Mouse (Mus musculus) liver, postnatal 0 days (tissue): ENCODE data around the gene Fut1. TPM values are rescaled to one million over a fixed set of nuclear protein-coding genes. Genes with fewer than 3 reads are reported as not detected.

Source experiments
- ATAC-seq: fragments of 200-750 bp; cut with Nextera tagmentation; 2 replicates; pipeline ENCODE4 v1.8.0; 2017; ENCODE audit warnings: mild to moderate bottlenecking, moderate library complexity
- DNase-seq: peaks from one replicate; pipeline ENCODE4 v3.0.0-alpha.2; 2016
- H3K27ac ChIP-seq: fragments of 300-500 bp; sonication (generic); 2 replicates; pipeline ENCODE4 v1.5.1; 2014; ENCODE audit warnings: antibody characterized with exemption, moderate library complexity, mild to moderate bottlenecking, low read depth
- H3K27me3 ChIP-seq: fragments of 300-500 bp; sonication (generic); 2 replicates; pipeline ENCODE4 v1.6.1; 2014; ENCODE audit warnings: low read length, control low read depth, mixed read lengths; ENCODE audit not compliant: insufficient read depth
- H3K36me3 ChIP-seq: fragments of 300-500 bp; sonication (generic); replicated peaks from 2 replicates; pipeline ENCODE4 v1.6.1; 2014; ENCODE audit warnings: mild to moderate bottlenecking, control low read depth, low read length, moderate library complexity, mixed read lengths; ENCODE audit not compliant: insufficient read depth
- H3K4me1 ChIP-seq: fragments of 300-500 bp; sonication (generic); 2 replicates; pipeline ENCODE4 v1.6.1; 2014; ENCODE audit warnings: antibody characterized with exemption, mild to moderate bottlenecking, control low read depth; ENCODE audit not compliant: insufficient read depth
- H3K4me2 ChIP-seq: fragments of 300-500 bp; sonication (generic); 2 replicates; pipeline ENCODE4 v1.6.1; 2014; ENCODE audit warnings: low read depth, mild to moderate bottlenecking, low read length, moderate library complexity, mixed read lengths
- H3K4me3 ChIP-seq: fragments of 300-500 bp; sonication (generic); 2 replicates; pipeline ENCODE4 v1.5.1; 2014; ENCODE audit warnings: low read depth, low read length
- H3K9ac ChIP-seq: fragments of 300-500 bp; sonication (generic); replicated peaks from 2 replicates; pipeline ENCODE4 v1.6.1; 2014; ENCODE audit warnings: mild to moderate bottlenecking, moderate library complexity
- H3K9me3 ChIP-seq: fragments of 300-500 bp; sonication (generic); 2 replicates; pipeline ENCODE4 v1.6.1; 2016; ENCODE audit warnings: mild to moderate bottlenecking, control low read depth, low read length, mixed read lengths
- CTCF ChIP-seq: sonication (generic); IDR thresholded peaks from 2 replicates; pipeline ENCODE4 v1.5.1; 2016; ENCODE audit warnings: antibody characterized with exemption, low read depth
- EP300 ChIP-seq: IDR thresholded peaks from 2 replicates; pipeline ENCODE4 v1.6.1; 2016; ENCODE audit warnings: antibody characterized with exemption, low read depth, mild to moderate bottlenecking
- WGBS: fragments of 180-500 bp; shearing (Covaris S2); extraction: QIAGEN DNeasy Blood & Tissue Kit; methylation state at CpG from one replicate; pipeline ENCODE4 v1.1.7; 2014; ENCODE audit not compliant: insufficient replicate concordance; 5-methylcytosine and 5-hydroxymethylcytosine counted together
- polyA plus RNA-seq: library from polyadenylated mRNA; unstranded; fragments of >200 nt; fragmentation: Nextera tagmentation; extraction: Ambion mirVana; gene quantifications from 2 replicates; pipeline ENCODE4 v1.2.1, GENCODE M21; 2015

The Fut1 gene
- polyA plus RNA-seq, 1 experiment from 2014 or later = 0.56 TPM

DNA sequence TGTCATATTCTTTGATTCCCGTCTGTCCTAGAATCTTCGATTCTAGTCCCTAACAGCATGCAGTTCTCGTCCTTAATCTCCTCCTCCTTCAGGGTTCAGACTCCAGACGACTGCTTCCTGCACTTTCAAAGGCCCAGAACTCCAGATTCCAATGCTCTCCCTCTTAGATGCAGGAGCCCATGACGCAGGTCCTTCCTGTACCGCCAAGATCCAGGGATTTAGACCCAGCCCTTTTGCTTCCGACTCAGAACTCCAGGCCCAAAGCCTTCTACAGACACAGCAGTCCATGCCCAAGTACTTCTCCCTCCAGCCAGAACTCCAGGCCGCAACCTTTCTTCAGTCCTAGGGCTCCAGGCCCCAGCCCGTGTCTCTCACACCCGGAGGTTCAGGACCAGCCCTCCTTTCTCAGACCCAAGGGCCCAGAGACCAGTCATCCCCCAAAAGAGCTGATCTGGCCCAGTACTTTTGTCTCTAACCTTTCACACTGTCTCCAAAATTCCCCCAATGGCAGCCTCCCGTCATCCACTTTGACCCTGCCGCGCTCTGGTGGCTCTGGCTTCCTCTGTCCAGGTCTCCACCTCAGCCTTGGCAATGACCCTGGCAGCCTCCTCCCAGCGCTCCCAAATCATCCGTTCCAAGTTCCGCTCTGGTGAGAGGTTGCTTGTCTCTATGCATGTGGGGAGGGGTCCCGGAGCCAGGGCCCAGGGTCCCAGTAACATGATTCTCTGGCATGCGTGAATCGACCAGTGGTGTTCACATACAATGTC lies 23.3 kb downstream of the Fut1 start:
- H3K27me3 ChIP-seq = peaks cover 10% of the 10 kb centered on the region; the same call in 1 of the 2 replicates
- H3K4me2 ChIP-seq = no peak overlapping the region
- no peak overlapping the region for H3K4me3 ChIP-seq
- TF ChIP-seq CTCF (no peak), EP300 (no peak)
- DNase-seq (no peak), ATAC-seq (no peak)
- H3K27ac ChIP-seq = no peak overlapping the region
- no peaks in the 10 kb centered on the region for H3K36me3 ChIP-seq
- WGBS = 79% methylated on average over 19 of the region's 19 CpGs
- no peaks in the 10 kb centered on the region for H3K9me3 ChIP-seq
- no peak overlapping the region for H3K9ac ChIP-seq
- H3K4me1 ChIP-seq = peaks cover 9% of the 10 kb centered on the region; the same call in 1 of the 2 replicates

DNA sequence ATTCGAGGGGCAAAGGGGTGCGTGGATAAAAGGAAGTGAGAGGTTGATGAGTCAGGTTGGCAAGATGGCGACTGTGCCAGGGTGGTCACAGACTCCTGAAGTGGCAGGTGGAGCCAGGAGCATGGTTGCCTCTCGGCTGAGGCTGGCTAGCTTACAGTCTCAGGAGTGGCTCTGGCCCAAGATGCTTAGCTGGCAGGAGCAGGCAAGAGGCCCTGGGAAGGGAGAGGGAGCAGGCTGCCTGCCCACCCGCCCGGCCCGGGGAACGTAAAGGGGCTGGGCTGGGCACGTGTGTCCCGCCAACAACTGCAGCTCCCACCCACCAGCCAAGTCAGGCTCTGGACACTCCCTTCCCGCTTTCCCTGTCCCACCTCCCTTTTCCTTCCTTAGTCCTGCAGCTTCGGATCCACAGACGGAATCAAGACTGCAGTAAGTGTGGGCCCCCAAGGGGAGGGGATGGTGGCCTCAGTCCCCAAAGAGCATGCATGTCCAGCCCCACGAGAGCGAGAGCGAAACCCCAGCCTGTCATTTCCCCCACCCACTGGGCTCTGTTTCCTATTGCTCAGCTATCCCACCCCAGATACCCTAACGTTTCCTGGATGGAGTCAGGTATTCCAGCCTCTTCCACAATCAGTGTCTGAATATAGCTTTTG lies 24.4 kb downstream of the Fut1 start:
- H3K4me2 ChIP-seq = no peak overlapping the region
- no peaks in the 10 kb centered on the region for H3K36me3 ChIP-seq
- no peak overlapping the region for H3K4me3 ChIP-seq
- H3K9ac ChIP-seq = no peak overlapping the region
- H3K27ac ChIP-seq = no peak overlapping the region
- no peaks in the 10 kb centered on the region for H3K9me3 ChIP-seq
- no peak for TF ChIP-seq CTCF
- H3K27me3 ChIP-seq = peaks cover 10% of the 10 kb centered on the region; the same call in 1 of the 2 replicates
- no peak for DNase-seq
- no peak for ATAC-seq
- H3K4me1 ChIP-seq = peaks cover 9% of the 10 kb centered on the region; the same call in 1 of the 2 replicates
- 68% methylated on average over 17 of the region's 17 CpGs for WGBS

DNA sequence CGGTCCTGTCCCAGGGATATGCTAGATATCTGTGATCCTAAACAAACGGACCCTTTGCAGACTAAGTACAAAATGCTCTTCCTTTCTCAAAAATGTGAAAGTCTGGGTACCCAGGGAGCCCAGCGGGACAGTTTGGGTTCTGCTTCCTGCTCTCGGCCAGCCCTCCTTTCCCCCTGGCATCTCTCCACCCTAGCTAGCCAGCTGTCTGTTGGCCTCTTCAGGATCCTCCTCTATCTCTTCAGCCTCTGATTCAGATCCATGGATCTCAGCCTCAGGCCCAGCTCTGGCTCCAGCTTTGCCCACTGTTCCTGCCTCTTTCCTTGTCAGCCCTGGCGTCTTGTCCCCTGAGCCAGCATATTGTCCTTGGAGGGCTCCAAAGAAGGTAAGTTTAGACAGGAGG lies 25.0 kb downstream of the Fut1 start:
- H3K36me3 ChIP-seq = no peaks in the 10 kb centered on the region
- H3K4me1 ChIP-seq = peaks cover 9% of the 10 kb centered on the region; the same call in 1 of the 2 replicates
- H3K27me3 ChIP-seq = peaks cover 10% of the 10 kb centered on the region; the same call in 1 of the 2 replicates
- ATAC-seq (no peak), DNase-seq (no peak)
- H3K4me2 ChIP-seq = no peak overlapping the region
- H3K9ac ChIP-seq = no peak overlapping the region
- no peak overlapping the region for H3K27ac ChIP-seq
- H3K4me3 ChIP-seq = no peak overlapping the region
- no peaks in the 10 kb centered on the region for H3K9me3 ChIP-seq
- TF ChIP-seq EP300 (no peak), CTCF (no peak)
- WGBS = 71% methylated on average over 5 of the region's 5 CpGs

DNA sequence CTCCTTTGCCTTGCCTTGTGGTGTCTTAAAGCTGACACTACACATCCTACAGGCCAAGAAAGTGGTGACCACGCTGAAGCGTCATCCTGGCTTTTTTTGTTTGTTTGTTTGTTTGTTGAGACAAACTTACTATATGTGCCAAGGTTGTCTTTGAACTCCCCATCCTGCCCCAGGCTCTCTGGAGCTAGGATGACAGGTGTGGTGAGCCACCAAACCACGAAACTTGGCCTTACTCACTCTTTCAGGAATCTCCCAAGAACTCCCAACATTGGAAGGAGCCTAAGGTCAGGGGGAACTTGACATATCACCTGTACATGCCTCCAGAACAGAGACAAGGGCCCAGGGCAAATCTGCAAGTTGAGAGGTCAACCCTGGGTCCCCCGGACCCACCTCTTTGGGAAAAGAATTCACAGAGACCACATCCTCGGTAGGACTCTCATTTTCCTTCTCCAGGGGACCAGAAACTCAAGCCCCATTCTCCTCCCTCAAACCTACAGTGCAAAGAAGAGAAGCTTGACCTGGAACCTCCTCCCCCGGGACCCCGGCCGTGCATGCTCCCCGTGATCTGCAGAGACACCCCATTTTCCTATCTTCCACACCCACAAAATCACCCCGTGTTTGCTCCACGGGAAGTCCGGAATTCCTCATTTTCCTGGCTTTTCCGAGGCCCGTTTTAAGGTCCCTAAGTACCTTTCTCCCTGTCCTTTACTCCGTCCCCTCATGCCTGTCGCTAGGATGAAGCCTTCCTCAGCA lies 25.6 kb downstream of the Fut1 start:
- 37% methylated on average over 16 of the region's 16 CpGs for WGBS
- TF ChIP-seq EP300 (no peak), CTCF (no peak)

DNA sequence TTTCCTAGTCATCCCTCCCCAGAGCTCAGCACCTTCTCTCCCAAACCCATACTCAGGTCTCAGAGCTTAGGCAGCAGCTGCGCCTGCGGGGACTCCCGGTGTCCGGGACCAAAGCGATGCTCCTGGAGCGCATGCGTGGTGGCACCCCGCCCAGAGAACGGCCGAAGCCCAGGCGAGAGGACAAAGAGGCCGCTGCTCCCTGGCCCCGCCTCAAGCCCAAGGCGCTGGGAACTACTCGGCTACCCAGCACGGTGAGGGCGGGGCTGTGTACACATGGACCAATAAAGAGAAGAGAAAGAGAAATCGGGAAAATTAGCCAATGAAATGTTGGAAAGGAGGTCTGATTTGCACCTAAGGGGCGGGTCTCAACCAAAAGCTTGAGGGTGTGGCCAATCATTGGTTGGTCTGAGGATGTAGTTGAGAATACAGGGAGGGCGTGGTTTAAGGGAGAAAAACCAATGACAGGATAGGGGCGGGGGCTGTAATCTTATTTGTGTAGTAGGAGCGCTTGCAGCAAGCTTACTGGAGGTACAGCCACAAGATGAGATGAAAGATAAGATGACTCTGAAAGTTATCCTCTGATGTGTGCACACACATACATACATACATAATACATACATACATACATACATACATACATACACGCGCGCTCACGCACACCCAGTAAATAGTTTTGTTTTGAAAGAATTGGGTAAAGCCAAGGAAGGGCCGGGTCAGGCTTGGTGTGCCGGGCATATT lies 26.5 kb downstream of the Fut1 start:
- Histone ChIP-seq H3K4me2 (peak overlapping the region; percentile 72), H3K36me3 (no peaks in the 10 kb centered on the region), H3K9ac (peak overlapping the region; percentile 52), H3K4me3 (peak overlapping the region; percentile 31), H3K27me3 (peaks cover 10% of the 10 kb centered on the region; the same call in 1 of the 2 replicates), H3K4me1 (peaks cover 9% of the 10 kb centered on the region; the same call in 1 of the 2 replicates), H3K9me3 (no peaks in the 10 kb centered on the region), H3K27ac (no peak overlapping the region)
- 6% methylated on average over 28 of the region's 28 CpGs for WGBS
- TF ChIP-seq CTCF = no peak
- DNase-seq (peak; percentile 85), ATAC-seq (peak; percentile 88)

More for the DNA sequence above, 25.6 kb downstream of the Fut1 start:
- H3K4me3 ChIP-seq = peak overlapping the region; percentile 31
- H3K27me3 ChIP-seq = peaks cover 10% of the 10 kb centered on the region; the same call in 1 of the 2 replicates
- no peaks in the 10 kb centered on the region for H3K36me3 ChIP-seq
- peaks cover 9% of the 10 kb centered on the region; the same call in 1 of the 2 replicates for H3K4me1 ChIP-seq
- peak overlapping the region; percentile 52 for H3K9ac ChIP-seq
- DNase-seq (no peak), ATAC-seq (no peak)
- H3K4me2 ChIP-seq = peak overlapping the region; percentile 72
- no peaks in the 10 kb centered on the region for H3K9me3 ChIP-seq
- H3K27ac ChIP-seq = no peak overlapping the region
